Mouse (Mus musculus): ENCODE measurements around the gene Calhm2.

DNA sequence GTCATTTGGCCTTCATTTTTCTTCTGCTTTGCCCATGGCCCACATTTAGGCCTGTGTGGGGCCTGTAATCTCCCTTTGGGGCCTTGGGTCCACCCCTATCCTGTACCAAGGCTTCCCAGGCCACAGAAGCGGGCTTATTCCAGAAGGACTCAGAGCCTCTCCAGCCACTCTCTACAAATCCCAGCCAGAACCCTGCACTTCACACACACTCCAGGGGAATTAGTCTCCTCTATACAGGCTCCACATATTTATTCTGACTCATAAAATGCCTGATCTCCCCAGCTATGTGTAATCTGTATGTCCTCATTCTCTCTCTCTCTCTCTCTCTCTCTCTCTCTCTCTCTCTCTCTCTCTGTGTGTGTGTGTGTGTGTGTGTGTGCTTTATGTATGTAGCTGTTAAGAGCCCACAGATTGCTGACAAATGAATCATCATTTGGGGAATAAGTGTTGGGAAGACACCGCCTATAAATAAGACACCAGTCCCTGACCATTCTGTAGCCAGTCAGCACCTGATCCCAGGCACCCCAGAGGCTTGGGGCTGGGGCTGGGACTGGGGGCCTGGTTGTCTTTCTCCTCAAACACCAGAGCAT, 38.9 kb upstream of the Calhm2 start:
- TF ChIP-seq CTCF (IDR thresholded peaks at IDR 0.05; ENCODE audit: low read depth), result no peak
- TF ChIP-seq EP300 (optimal IDR thresholded peaks at IDR 0.05), result no peak
